Mouse (Mus musculus): ENCODE measurements around the gene Ccdc149.

- TF ChIP-seq CTCF (IDR thresholded peaks at IDR 0.05; ENCODE audit: borderline replicate concordance, control insufficient read depth, extremely low read depth, insufficient read depth, low read length, poor library complexity) (no peak), POLR2A (IDR thresholded peaks at IDR 0.05; ENCODE audit: control insufficient read depth, extremely low read depth, insufficient read depth, low read length, poor library complexity) (no peak)
Observed at GRCm38 (mm10) chr5:52383748-52384147, 87.6 kb downstream of the Ccdc149 start.

Data from thymus, adult 2 months (tissue).